Mouse (Mus musculus) small intestine, adult 2 months (tissue): ENCODE measurements around the gene Csnk2b. TPM values are rescaled to one million over a fixed set of nuclear protein-coding genes. Genes with fewer than 3 reads are reported as not detected.
A peak's percentile ranks its signal among the peaks of the same experiment; 100 is the strongest.

Source experiments
- H3K27ac ChIP-seq: fragments of 200-500 bp; 2 replicates; pipeline ENCODE4 v1.5.1; 2012; ENCODE audit warnings: low read depth, low read length, control low read depth, inconsistent platforms; ENCODE audit not compliant: insufficient read depth
- H3K27me3 ChIP-seq: fragments of 200-500 bp; 2 replicates; pipeline ENCODE4 v1.6.1; 2012; ENCODE audit warnings: mild to moderate bottlenecking, moderate library complexity, low read length, inconsistent platforms; ENCODE audit not compliant: control insufficient read depth, insufficient read depth
- H3K36me3 ChIP-seq: fragments of 200-500 bp; 2 replicates; pipeline ENCODE4 v1.6.1; 2012; ENCODE audit warnings: mild to moderate bottlenecking, low read length, control low read depth, inconsistent platforms; ENCODE audit not compliant: control insufficient read depth, insufficient read depth
- H3K4me1 ChIP-seq: fragments of 200-500 bp; 2 replicates; pipeline ENCODE4 v1.6.1; 2012; ENCODE audit warnings: low read length, inconsistent platforms, mixed read lengths; ENCODE audit not compliant: control insufficient read depth, insufficient read depth, insufficient read length
- H3K4me3 ChIP-seq: fragments of 200-500 bp; 2 replicates; pipeline ENCODE4 v1.5.1; 2012; ENCODE audit warnings: low read depth, mild to moderate bottlenecking, control low read depth, inconsistent platforms, low read length, moderate library complexity
- CTCF ChIP-seq: fragments of 200-500 bp; IDR thresholded peaks from 2 replicates; pipeline ENCODE4 v1.5.1; 2012; ENCODE audit warnings: low read depth, mild to moderate bottlenecking, control low read depth, inconsistent platforms, low read length, moderate library complexity, mixed read lengths; ENCODE audit not compliant: insufficient replicate concordance, insufficient read length; ENCODE audit errors: extremely low read depth
- POLR2A ChIP-seq: fragments of 200-500 bp; IDR thresholded peaks from 2 replicates; pipeline ENCODE4 v1.6.1; 2012; ENCODE audit warnings: low read depth, mild to moderate bottlenecking, control low read depth, inconsistent platforms, low read length, moderate library complexity
- WGBS: fragments of 180-500 bp; shearing (Covaris S2); methylation state at CpG from one replicate; pipeline ENCODE4 v1.1.7; 2018; 5-methylcytosine and 5-hydroxymethylcytosine counted together
- polyA plus RNA-seq: library from polyadenylated mRNA; depleted of rRNA; stranded (reverse); fragments of >200 nt; gene quantifications from 2 replicates; pipeline ENCODE4 v1.2.3, GENCODE M21; 2012; rRNA removed

Csnk2b gene
- polyA plus RNA-seq, 1 experiment = 448 TPM

- peak overlapping the region; percentile 55; the same call in 1 of the 2 replicates for H3K4me3 ChIP-seq
- no peaks in the 10 kb centered on the region for H3K27me3 ChIP-seq
Measured at GRCm38 (mm10) chr17:35077285-35077684, 44.6 kb downstream of the Csnk2b start.

GRCm38 (mm10) chr17:35076507-35077176 lies 45.2 kb downstream of the Csnk2b start, which contains the start of gene Ly6g6e:
Gene Ly6g6e, plus strand, starts transcription at chr17:35076902.
- H3K27me3 ChIP-seq = no peaks in the 10 kb centered on the region
- peaks cover 24% of the 10 kb centered on the region for H3K4me1 ChIP-seq
- peak within 1 kb of the TSS; percentile 55 for H3K4me3 ChIP-seq
- 47% methylated on average over 10 of the region's 10 CpGs for WGBS
- no peak for TF ChIP-seq CTCF
- no peak for TF ChIP-seq POLR2A
- H3K27ac ChIP-seq = no peak within 1 kb of the TSS
- no peaks in the 10 kb centered on the region for H3K36me3 ChIP-seq

More at GRCm38 (mm10) chr17:35077285-35077684, 44.6 kb downstream of the Csnk2b start:
- WGBS = 7% methylated on average over 2 of the region's 2 CpGs
- Histone ChIP-seq H3K36me3 (no peaks in the 10 kb centered on the region), H3K27ac (no peak overlapping the region), H3K4me1 (peaks cover 24% of the 10 kb centered on the region)
- no peak for TF ChIP-seq POLR2A
- TF ChIP-seq CTCF = no peak

- Histone ChIP-seq H3K36me3 (no peaks in the 10 kb centered on the region), H3K27me3 (no peaks in the 10 kb centered on the region), H3K4me1 (peaks cover 12% of the 10 kb centered on the region), H3K4me3 (no peak overlapping the region), H3K27ac (no peak overlapping the region)
- TF ChIP-seq POLR2A = no peak
- no peak for TF ChIP-seq CTCF
- 59% methylated on average over 17 of the region's 17 CpGs for WGBS
Measured at GRCm38 (mm10) chr17:35074097-35074496, 47.8 kb downstream of the Csnk2b start.

- no peaks in the 10 kb centered on the region for H3K36me3 ChIP-seq
- no peaks in the 10 kb centered on the region for H3K27me3 ChIP-seq
- 87% methylated on average over 9 of the region's 9 CpGs for WGBS
- TF ChIP-seq POLR2A (no peak), CTCF (no peak)
- H3K4me3 ChIP-seq = no peak overlapping the region
- H3K4me1 ChIP-seq = no peaks in the 10 kb centered on the region; the same call in none of the 2 replicates
- no peak overlapping the region for H3K27ac ChIP-seq
Measured at GRCm38 (mm10) chr17:35071454-35071853, 50.4 kb downstream of the Csnk2b start.

GRCm38 (mm10) chr17:35070556-35071229 lies 51.2 kb downstream of the Csnk2b start:
- no peaks in the 10 kb centered on the region for H3K36me3 ChIP-seq
- 19% methylated on average over 6 of the region's 6 CpGs for WGBS
- no peak overlapping the region for H3K4me3 ChIP-seq
- H3K4me1 ChIP-seq = peaks cover under 1% of the 10 kb centered on the region
- H3K27ac ChIP-seq = no peak overlapping the region
- TF ChIP-seq POLR2A (no peak), CTCF (no peak)
- no peaks in the 10 kb centered on the region for H3K27me3 ChIP-seq

DNA sequence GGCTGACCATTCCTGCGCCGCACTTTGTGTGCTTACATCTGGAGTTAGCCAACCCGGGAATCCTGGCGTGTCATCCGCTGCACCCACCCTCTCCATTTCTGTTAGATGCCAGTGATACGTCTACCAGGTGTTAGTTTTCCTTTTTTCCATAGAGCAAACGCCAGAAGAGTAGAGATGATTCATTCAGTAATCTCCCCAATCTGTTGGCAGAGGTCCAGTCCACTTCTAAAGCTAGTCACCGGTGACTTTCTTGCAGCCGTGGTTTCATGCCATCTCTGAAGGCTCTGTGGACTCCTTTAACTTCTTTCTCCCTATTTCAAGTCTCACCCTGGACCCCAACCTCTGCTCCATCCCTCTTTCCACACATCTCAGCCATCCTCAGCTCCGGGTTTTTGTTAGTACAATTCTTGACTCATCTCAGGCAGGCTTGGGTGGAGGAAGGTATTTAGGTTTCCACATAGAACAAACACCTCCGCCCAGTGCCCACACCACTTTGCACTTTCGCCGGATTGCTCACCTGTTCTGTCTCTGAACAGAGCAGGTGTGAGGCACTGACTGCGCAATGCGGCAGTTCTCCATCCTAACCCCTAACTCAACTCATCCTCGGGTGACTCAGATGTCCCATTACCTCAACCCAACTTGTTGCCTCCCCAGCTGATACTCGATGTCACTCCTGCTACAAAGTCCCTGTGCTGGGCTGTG lies 53.5 kb downstream of the Csnk2b start:
- WGBS = 37% methylated on average over 17 of the region's 17 CpGs
- H3K27ac ChIP-seq = no peak overlapping the region
- H3K36me3 ChIP-seq = no peaks in the 10 kb centered on the region
- no peak overlapping the region for H3K4me3 ChIP-seq
- TF ChIP-seq CTCF (no peak), POLR2A (no peak)
- no peaks in the 10 kb centered on the region; the same call in 1 of the 2 replicates for H3K27me3 ChIP-seq
- H3K4me1 ChIP-seq = peaks cover 15% of the 10 kb centered on the region

Other genes starting within 250 kb of the Csnk2b start
- gene Zbtb12, start 242.6 kb downstream of the Csnk2b start, polyA plus RNA-seq = 2.9 and 6.8 TPM in 2 replicates
- gene Gm20547, start 240.0 kb downstream of the Csnk2b start, polyA plus RNA-seq = not detected in 2 replicates
- 4.3 and 10.6 TPM in 2 replicates for gene C2, start 223.8 kb downstream of the Csnk2b start, polyA plus RNA-seq
- 101 and 242 TPM in 2 replicates for gene Ehmt2, start 223.6 kb downstream of the Csnk2b start, polyA plus RNA-seq
- 64.8 and 101 TPM in 2 replicates for gene Slc44a4, start 207.6 kb downstream of the Csnk2b start, polyA plus RNA-seq
- gene Neu1, start 190.8 kb downstream of the Csnk2b start, polyA plus RNA-seq = 21.2 and 68.8 TPM in 2 replicates
- gene Hspa1b, start 162.8 kb downstream of the Csnk2b start, polyA plus RNA-seq = 17.1 and 19.8 TPM in 2 replicates
- not detected in 2 replicates for gene Gm20481, start 152.1 kb downstream of the Csnk2b start, polyA plus RNA-seq
- gene Hspa1a, start 149.9 kb downstream of the Csnk2b start, polyA plus RNA-seq = 8.9 and 9.3 TPM in 2 replicates
- gene Hspa1l, start 149.3 kb downstream of the Csnk2b start, polyA plus RNA-seq = 0.06 and 0.14 TPM in 2 replicates
- 51.7 and 82.1 TPM in 2 replicates for gene Lsm2, start 140.2 kb downstream of the Csnk2b start, polyA plus RNA-seq
- gene Vars, start 121.1 kb downstream of the Csnk2b start, polyA plus RNA-seq = 123 and 182 TPM in 2 replicates
- 0.82 and 1.2 TPM in 2 replicates for gene Vwa7, start 105.5 kb downstream of the Csnk2b start, polyA plus RNA-seq
- 0.87 and 1.0 TPM in 2 replicates for gene Sapcd1, start 94.0 kb downstream of the Csnk2b start, polyA plus RNA-seq
- 2.2 and 2.3 TPM in 2 replicates for gene Msh5, start 75.3 kb downstream of the Csnk2b start, polyA plus RNA-seq
- gene Clic1, start 72.1 kb downstream of the Csnk2b start, polyA plus RNA-seq = 134 and 219 TPM in 2 replicates
- gene Ddah2, start 63.0 kb downstream of the Csnk2b start, polyA plus RNA-seq = 8.5 and 14.5 TPM in 2 replicates
- 9.3 and 9.9 TPM in 2 replicates for gene Ly6g6c, start 56.7 kb downstream of the Csnk2b start, polyA plus RNA-seq
- gene Mpig6b, start 55.9 kb downstream of the Csnk2b start, polyA plus RNA-seq = 0.28 and 0.39 TPM in 2 replicates
- 1.3 and 19.4 TPM in 2 replicates for gene Ly6g6e, start 45.2 kb downstream of the Csnk2b start, polyA plus RNA-seq
- 7.2 and 10.7 TPM in 2 replicates for gene Ly6g6d, start 44.0 kb downstream of the Csnk2b start, polyA plus RNA-seq
- gene Ly6g6f, start 36.4 kb downstream of the Csnk2b start, polyA plus RNA-seq = 1.2 and 3.8 TPM in 2 replicates
- 114 and 183 TPM in 2 replicates for gene Abhd16a, start 32.8 kb downstream of the Csnk2b start, polyA plus RNA-seq
- not detected in 2 replicates for gene Ly6g5c, start 13.8 kb downstream of the Csnk2b start, polyA plus RNA-seq
- 0.76 and 1.4 TPM in 2 replicates for gene Ly6g5b, start 6.6 kb downstream of the Csnk2b start, polyA plus RNA-seq
- gene Gpank1, start 598 bp downstream of the Csnk2b start, polyA plus RNA-seq = 10.5 and 25.3 TPM in 2 replicates
- gene D17H6S53E, start 4.3 kb upstream of the Csnk2b start, polyA plus RNA-seq = 6.9 and 16.2 TPM in 2 replicates
- gene Apom, start 10.0 kb upstream of the Csnk2b start, polyA plus RNA-seq = 0.15 and 0.25 TPM in 2 replicates
- 93.6 and 184 TPM in 2 replicates for gene Bag6, start 13.1 kb upstream of the Csnk2b start, polyA plus RNA-seq
- gene Prrc2a, start 42.8 kb upstream of the Csnk2b start, polyA plus RNA-seq = 177 and 352 TPM in 2 replicates
- gene Aif1, start 54.0 kb upstream of the Csnk2b start, polyA plus RNA-seq = 0.36 and 1.6 TPM in 2 replicates
- gene Lst1, start 66.4 kb upstream of the Csnk2b start, polyA plus RNA-seq = 11.5 and 18.8 TPM in 2 replicates
- gene Ltb, start 72.4 kb upstream of the Csnk2b start, polyA plus RNA-seq = 26.2 and 32.9 TPM in 2 replicates
- gene Tnf, start 80.0 kb upstream of the Csnk2b start, polyA plus RNA-seq = 0.94 and 1.8 TPM in 2 replicates
- 0.47 and 0.66 TPM in 2 replicates for gene Lta, start 83.3 kb upstream of the Csnk2b start, polyA plus RNA-seq
- 0.22 TPM in 1 of 2 replicates, not detected in the other for gene Gm16181, start 98.8 kb upstream of the Csnk2b start, polyA plus RNA-seq
- 1.0 and 2.8 TPM in 2 replicates for gene Atp6v1g2, start 111.6 kb upstream of the Csnk2b start, polyA plus RNA-seq
- 13.7 and 36.3 TPM in 2 replicates for gene Nfkbil1, start 113.7 kb upstream of the Csnk2b start, polyA plus RNA-seq
- 95.6 and 194 TPM in 2 replicates for gene Ddx39b, start 119.7 kb upstream of the Csnk2b start, polyA plus RNA-seq
- 776 and 1,546 TPM in 2 replicates for gene H2-D1, start 140.7 kb upstream of the Csnk2b start, polyA plus RNA-seq
- gene H2-Q1, start 198.4 kb upstream of the Csnk2b start, polyA plus RNA-seq = 36.3 and 83.4 TPM in 2 replicates
- gene H2-Q2, start 220.2 kb upstream of the Csnk2b start, polyA plus RNA-seq = 554 and 1,052 TPM in 2 replicates